Mouse (Mus musculus) testis, adult 2 months (tissue): Measurements from ENCODE around the gene Acadvl.

Experiments used
- CTCF ChIP-seq: fragments of 200-500 bp; IDR thresholded peaks from 2 replicates; pipeline ENCODE4 v1.5.1; 2012; ENCODE audit warnings: low read depth, mild to moderate bottlenecking, inconsistent platforms, low read length, moderate library complexity; ENCODE audit not compliant: control insufficient read depth, insufficient read depth, insufficient replicate concordance
- POLR2A ChIP-seq: fragments of 200-500 bp; IDR thresholded peaks from 2 replicates; pipeline ENCODE4 v1.6.1; 2012; ENCODE audit warnings: low read depth, mild to moderate bottlenecking, inconsistent platforms, low read length, moderate library complexity; ENCODE audit not compliant: control insufficient read depth

GRCm38 (mm10) chr11:70020022-70020631 is 4.9 kb upstream of the Acadvl start:
- TF ChIP-seq CTCF, result no peak
- TF ChIP-seq POLR2A, result no peak
